Mouse (Mus musculus) urinary bladder, adult 2 months (tissue): Measurements from ENCODE around the gene Btbd1. TPM values are rescaled to one million over a fixed set of nuclear protein-coding genes. Genes with fewer than 3 reads are reported as not detected.

Experiments
- DNase-seq: peaks from one replicate; pipeline ENCODE4 v3.0.0; 2022; ENCODE audit warnings: low spot score
- polyA plus RNA-seq: library from polyadenylated mRNA; depleted of rRNA; stranded (reverse); fragments of >200 nt; gene quantifications from 2 replicates; pipeline ENCODE4 v1.2.3, GENCODE M21; 2012; rRNA removed

The Btbd1 gene
- polyA plus RNA-seq, 1 experiment = 60.4 TPM

- DNase-seq = no peak
Observed at GRCm38 (mm10) chr7:81788536-81788935, 40.7 kb downstream of the Btbd1 start.

GRCm38 (mm10) chr7:81777667-81778218 lies 51.5 kb downstream of the Btbd1 start:
- no peak for DNase-seq

GRCm38 (mm10) chr7:81775325-81775724 lies 53.9 kb downstream of the Btbd1 start:
- DNase-seq = no peak

GRCm38 (mm10) chr7:81772786-81773539 lies 56.3 kb downstream of the Btbd1 start:
- no peak for DNase-seq

- DNase-seq = no peak
Observed at GRCm38 (mm10) chr7:81763110-81763845, 66.0 kb downstream of the Btbd1 start.

- DNase-seq = peak; percentile 71
Observed at GRCm38 (mm10) chr7:81762180-81763109, 66.8 kb downstream of the Btbd1 start, which contains the start of gene Ramac. Ramac (plus strand) TSS chr7:81762925.

- DNase-seq = no peak
Observed at GRCm38 (mm10) chr7:81747956-81748355, 81.3 kb downstream of the Btbd1 start.

GRCm38 (mm10) chr7:81744145-81744544 lies 85.1 kb downstream of the Btbd1 start:
- no peak for DNase-seq

Other genes starting within 250 kb of the Btbd1 start
- 25.4 and 29.3 TPM in 2 replicates for gene Homer2, start 121.9 kb downstream of the Btbd1 start, polyA plus RNA-seq
- 73.3 and 76.1 TPM in 2 replicates for gene Ramac, start 66.5 kb downstream of the Btbd1 start, polyA plus RNA-seq
- 43.1 and 51.5 TPM in 2 replicates for gene 3110040N11Rik, start 40.0 kb downstream of the Btbd1 start, polyA plus RNA-seq
- gene Gm10160, start 26.4 kb upstream of the Btbd1 start, polyA plus RNA-seq = not detected in 2 replicates
- 15.2 and 21.4 TPM in 2 replicates for gene Tm6sf1, start 29.6 kb upstream of the Btbd1 start, polyA plus RNA-seq
- gene Hdgfl3, start 105.0 kb upstream of the Btbd1 start, polyA plus RNA-seq = 8.0 and 10.4 TPM in 2 replicates
- 0.91 and 1.0 TPM in 2 replicates for gene Bnc1, start 162.9 kb upstream of the Btbd1 start, polyA plus RNA-seq